Mouse (Mus musculus): ENCODE measurements at regions not wholly inside any gene's neighbourhood (a gene's known extent, or its start where the extent isn't known, plus 50 kb on each side); places are given as distances from the start of the nearest gene placed in this dataset.
A peak's percentile ranks its signal among the peaks of the same experiment; 100 is the strongest.

DNA sequence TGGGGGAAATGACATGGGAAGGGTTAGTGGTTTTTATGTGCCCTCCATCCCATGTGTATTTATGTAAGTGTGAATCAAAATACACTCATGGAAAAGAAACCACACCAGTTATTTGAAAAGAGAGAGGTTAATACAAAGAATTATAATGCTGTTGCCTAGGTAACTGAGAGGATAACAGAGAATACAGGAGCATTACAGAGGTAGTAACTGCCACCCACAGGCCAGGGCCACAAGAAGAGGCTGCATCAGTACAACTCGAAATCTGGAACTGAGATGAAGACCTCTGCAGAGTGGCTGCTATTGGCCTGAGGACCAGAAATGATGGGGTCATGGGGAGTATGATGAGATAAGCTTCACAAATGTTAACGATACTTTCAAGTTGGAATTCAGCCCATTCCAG, 243.4 kb upstream of the Ldb2 start:
- Histone ChIP-seq H3K4me3 (replicated peaks; ENCODE audit: low read length) (no peak overlapping the region), H3K36me3 (ENCODE audit: control insufficient read depth, insufficient read depth) (no peaks in the 10 kb centered on the region), H3K4me1 (replicated peaks; ENCODE audit: control insufficient read depth, insufficient read depth, low read length) (no peaks in the 10 kb centered on the region), H3K27ac (ENCODE audit: low read length) (no peak overlapping the region), H3K9me3 (ENCODE audit: control insufficient read depth, low read length) (no peaks in the 10 kb centered on the region), H3K27me3 (replicated peaks; ENCODE audit: control insufficient read depth, insufficient read depth, low read length) (no peaks in the 10 kb centered on the region), H3K4me2 (ENCODE audit: low read length) (no peak overlapping the region), H3K9ac (replicated peaks; ENCODE audit: low read depth, low read length) (no peak overlapping the region)
- ATAC-seq: no peak
- WGBS: 65% methylated on average over 2 of the region's 2 CpGs

DNA sequence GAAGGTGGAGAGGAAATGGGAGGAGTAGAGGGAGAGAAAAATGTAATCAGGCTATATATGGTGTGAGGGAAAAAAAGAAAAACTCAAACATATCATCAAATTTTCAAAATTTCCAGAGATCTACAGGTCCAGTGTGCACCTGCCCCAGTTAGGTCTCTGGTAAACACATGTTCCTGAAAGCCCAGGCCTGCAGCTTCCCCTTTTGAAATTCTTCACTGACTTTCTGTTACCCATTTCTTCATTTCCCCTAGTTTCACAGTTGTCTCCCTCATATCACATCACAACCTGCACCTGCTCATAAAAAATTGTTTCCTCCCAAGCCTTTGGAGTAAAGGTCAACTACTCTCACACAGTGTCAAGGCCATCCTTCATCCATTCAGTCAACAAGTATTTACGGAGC, 236.9 kb upstream of the Ldb2 start:
- Histone ChIP-seq H3K4me2 (ENCODE audit: low read length) (no peak overlapping the region), H3K9ac (replicated peaks; ENCODE audit: low read depth, low read length) (no peak overlapping the region), H3K36me3 (ENCODE audit: control insufficient read depth, insufficient read depth) (no peaks in the 10 kb centered on the region), H3K27ac (ENCODE audit: low read length) (no peak overlapping the region), H3K9me3 (ENCODE audit: control insufficient read depth, low read length) (no peaks in the 10 kb centered on the region), H3K4me1 (replicated peaks; ENCODE audit: control insufficient read depth, insufficient read depth, low read length) (no peaks in the 10 kb centered on the region), H3K27me3 (replicated peaks; ENCODE audit: control insufficient read depth, insufficient read depth, low read length) (no peaks in the 10 kb centered on the region), H3K4me3 (replicated peaks; ENCODE audit: low read length) (no peak overlapping the region)
- no peak for ATAC-seq
- WGBS: 95% methylated on average over 1 of the region's 1 CpGs

DNA sequence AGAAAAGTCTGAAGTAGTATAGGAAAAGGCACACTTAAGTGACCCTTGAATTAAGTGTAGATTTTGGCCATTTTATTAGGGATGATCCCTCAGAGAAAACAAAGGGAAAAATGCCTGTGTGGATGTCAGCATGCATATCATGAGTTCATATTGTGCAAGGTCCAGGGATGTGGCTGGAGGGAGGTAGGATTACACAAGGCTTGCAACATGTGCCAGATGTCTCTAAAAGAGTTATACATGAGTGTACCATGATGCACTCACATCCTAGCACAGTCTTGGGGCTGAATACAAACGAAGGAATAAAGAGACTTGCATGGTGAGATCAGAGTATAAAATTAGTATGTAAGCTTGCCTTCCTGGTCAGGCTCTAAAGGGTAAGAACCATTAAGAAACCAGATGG, 233.7 kb upstream of the Ldb2 start:
- Histone ChIP-seq H3K4me1 (replicated peaks; ENCODE audit: control insufficient read depth, insufficient read depth, low read length) (no peaks in the 10 kb centered on the region), H3K9me3 (ENCODE audit: control insufficient read depth, low read length) (no peaks in the 10 kb centered on the region), H3K27ac (ENCODE audit: low read length) (no peak overlapping the region), H3K9ac (replicated peaks; ENCODE audit: low read depth, low read length) (no peak overlapping the region), H3K27me3 (replicated peaks; ENCODE audit: control insufficient read depth, insufficient read depth, low read length) (no peaks in the 10 kb centered on the region), H3K4me2 (ENCODE audit: low read length) (no peak overlapping the region), H3K36me3 (ENCODE audit: control insufficient read depth, insufficient read depth) (no peaks in the 10 kb centered on the region), H3K4me3 (replicated peaks; ENCODE audit: low read length) (no peak overlapping the region)
- WGBS: 90% methylated on average over 1 of the region's 1 CpGs
- ATAC-seq: no peak

DNA sequence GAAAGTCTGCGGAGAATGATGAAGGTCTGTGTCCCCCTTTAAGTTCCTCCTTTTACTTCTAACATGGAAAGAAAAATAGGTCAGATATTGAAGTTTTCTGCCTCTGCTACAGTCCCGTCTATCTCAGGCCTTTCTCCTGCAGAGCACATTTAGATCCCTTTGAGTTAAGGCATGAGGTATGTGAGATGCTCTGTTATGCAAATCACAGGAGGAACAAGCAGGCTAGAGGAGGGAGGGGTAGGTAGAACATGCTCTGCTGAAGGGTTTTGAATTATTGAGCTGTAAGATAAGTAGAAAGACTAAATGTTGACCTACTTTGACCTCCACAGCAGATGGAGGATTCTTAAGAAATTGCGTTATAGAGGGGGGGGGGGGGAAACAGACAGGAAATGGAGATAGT, 228.4 kb upstream of the Ldb2 start:
- no peak overlapping the region for H3K27ac ChIP-seq (ENCODE audit: low read length)
- no peaks in the 10 kb centered on the region for H3K36me3 ChIP-seq (ENCODE audit: control insufficient read depth, insufficient read depth)
- no peaks in the 10 kb centered on the region for H3K9me3 ChIP-seq (ENCODE audit: control insufficient read depth, low read length)
- no peak overlapping the region for H3K9ac ChIP-seq (replicated peaks; ENCODE audit: low read depth, low read length)
- no peaks in the 10 kb centered on the region for H3K27me3 ChIP-seq (replicated peaks; ENCODE audit: control insufficient read depth, insufficient read depth, low read length)
- no peak for ATAC-seq
- no peaks in the 10 kb centered on the region for H3K4me1 ChIP-seq (replicated peaks; ENCODE audit: control insufficient read depth, insufficient read depth, low read length)
- WGBS: 38% methylated on average over 3 of the region's 3 CpGs
- no peak overlapping the region for H3K4me2 ChIP-seq (ENCODE audit: low read length)
- H3K4me3 ChIP-seq (replicated peaks; ENCODE audit: low read length): no peak overlapping the region

DNA sequence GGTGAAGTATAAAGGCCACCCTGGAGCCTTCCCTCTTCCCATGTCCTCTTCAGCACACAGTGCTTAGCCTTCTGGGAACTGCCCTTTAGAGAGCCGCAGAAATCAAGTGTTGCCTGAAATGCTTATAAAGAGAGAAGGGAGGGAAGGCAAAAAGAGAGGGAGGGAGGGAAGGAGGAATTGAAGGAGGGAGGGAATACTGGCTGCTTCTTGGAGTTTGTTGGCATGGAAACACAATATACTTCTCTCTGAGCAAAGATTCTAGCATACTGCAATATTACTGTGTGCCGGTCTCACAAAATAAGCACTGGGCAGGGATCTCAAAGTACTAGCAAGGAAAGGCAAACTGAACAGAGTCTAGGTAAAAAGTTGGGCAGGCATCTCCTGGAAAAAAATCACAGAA, 225.9 kb upstream of the Ldb2 start:
- ATAC-seq: peak; percentile 72
- H3K4me2 ChIP-seq (ENCODE audit: low read length): no peak overlapping the region
- no peaks in the 10 kb centered on the region for H3K27me3 ChIP-seq (replicated peaks; ENCODE audit: control insufficient read depth, insufficient read depth, low read length)
- H3K4me1 ChIP-seq (replicated peaks; ENCODE audit: control insufficient read depth, insufficient read depth, low read length): no peaks in the 10 kb centered on the region
- no peak overlapping the region for H3K9ac ChIP-seq (replicated peaks; ENCODE audit: low read depth, low read length)
- no peak overlapping the region for H3K4me3 ChIP-seq (replicated peaks; ENCODE audit: low read length)
- no peak overlapping the region for H3K27ac ChIP-seq (ENCODE audit: low read length)
- no peaks in the 10 kb centered on the region for H3K9me3 ChIP-seq (ENCODE audit: control insufficient read depth, low read length)
- no peaks in the 10 kb centered on the region for H3K36me3 ChIP-seq (ENCODE audit: control insufficient read depth, insufficient read depth)
- 65% methylated on average over 2 of the region's 2 CpGs for WGBS

DNA sequence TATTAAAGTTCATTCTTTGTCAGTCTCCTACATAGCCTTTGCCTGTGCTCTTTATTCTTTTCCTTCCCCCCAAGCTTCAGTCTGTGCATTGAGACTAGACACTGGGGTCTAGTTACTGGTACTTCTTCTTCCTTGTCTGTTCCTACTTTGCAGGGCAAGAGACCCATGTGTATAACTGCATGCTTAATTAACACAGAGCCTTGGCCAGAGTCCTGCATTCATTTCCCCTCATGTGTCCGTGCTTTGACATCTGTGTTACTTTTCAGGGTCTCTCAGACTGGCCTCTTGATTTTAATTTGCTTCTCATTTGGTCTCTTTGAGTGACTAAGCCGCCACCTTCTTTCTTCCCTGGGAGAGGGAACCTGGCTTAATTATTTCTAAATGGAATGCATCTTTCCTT, 208.4 kb upstream of the Ldb2 start:
- no peak overlapping the region for H3K4me3 ChIP-seq (replicated peaks; ENCODE audit: low read length)
- H3K4me2 ChIP-seq (ENCODE audit: low read length): no peak overlapping the region
- no peak overlapping the region for H3K9ac ChIP-seq (replicated peaks; ENCODE audit: low read depth, low read length)
- H3K36me3 ChIP-seq (ENCODE audit: control insufficient read depth, insufficient read depth): no peaks in the 10 kb centered on the region
- ATAC-seq: peak; percentile 96
- WGBS: 9% methylated on average over 2 of the region's 2 CpGs
- H3K4me1 ChIP-seq (replicated peaks; ENCODE audit: control insufficient read depth, insufficient read depth, low read length): peaks cover 6% of the 10 kb centered on the region
- H3K27ac ChIP-seq (ENCODE audit: low read length): no peak overlapping the region
- H3K9me3 ChIP-seq (ENCODE audit: control insufficient read depth, low read length): no peaks in the 10 kb centered on the region
- no peaks in the 10 kb centered on the region for H3K27me3 ChIP-seq (replicated peaks; ENCODE audit: control insufficient read depth, insufficient read depth, low read length)

DNA sequence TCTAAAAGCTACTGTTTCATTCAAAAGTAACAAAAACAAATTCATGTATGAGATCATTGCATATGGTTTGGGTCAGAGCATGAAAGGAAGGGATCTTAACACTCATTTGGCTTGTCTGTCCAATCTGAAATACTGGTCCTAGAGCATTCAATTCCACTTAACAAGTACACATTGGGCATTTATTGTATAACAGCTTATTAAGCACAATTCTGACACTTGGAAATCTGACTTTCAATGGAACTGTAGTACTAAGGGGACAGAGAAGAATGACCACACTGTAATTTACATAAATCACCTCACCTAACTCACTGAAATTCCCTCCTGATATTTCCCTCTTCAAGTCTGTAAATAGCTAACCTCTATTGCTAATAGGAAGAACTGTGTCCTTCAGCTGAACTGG, 201.5 kb upstream of the Ldb2 start:
- 0 out of 2 replicates have a peak, but pooled peaks have one; percentile 23 for ATAC-seq
- Histone ChIP-seq H3K36me3 (ENCODE audit: control insufficient read depth, insufficient read depth) (no peaks in the 10 kb centered on the region), H3K9ac (replicated peaks; ENCODE audit: low read depth, low read length) (no peak overlapping the region), H3K4me3 (replicated peaks; ENCODE audit: low read length) (no peak overlapping the region), H3K27ac (ENCODE audit: low read length) (no peak overlapping the region), H3K4me2 (ENCODE audit: low read length) (no peak overlapping the region), H3K27me3 (replicated peaks; ENCODE audit: control insufficient read depth, insufficient read depth, low read length) (no peaks in the 10 kb centered on the region), H3K4me1 (replicated peaks; ENCODE audit: control insufficient read depth, insufficient read depth, low read length) (peaks cover 3% of the 10 kb centered on the region; the same call in 1 of the 2 replicates), H3K9me3 (ENCODE audit: control insufficient read depth, low read length) (no peaks in the 10 kb centered on the region)

DNA sequence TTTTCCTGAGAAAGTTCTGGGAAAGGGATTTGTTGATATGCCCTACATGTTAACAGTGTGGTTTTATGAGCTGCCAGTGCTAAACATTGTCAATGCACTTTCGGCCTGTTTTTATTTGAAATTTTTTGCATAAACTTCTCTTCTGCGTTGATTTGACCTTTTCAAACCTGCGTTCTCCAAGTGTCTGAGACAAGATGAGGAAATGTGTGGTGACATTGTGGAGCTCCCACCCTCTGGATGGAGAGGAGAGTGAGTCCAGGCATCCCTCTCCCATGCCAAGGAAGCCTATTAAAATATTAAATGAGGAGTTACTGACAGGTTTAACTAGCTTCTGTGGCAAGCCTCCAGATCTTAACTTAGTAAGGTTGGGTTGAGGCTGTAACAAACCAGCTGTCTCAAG, 199.6 kb upstream of the Ldb2 start:
- Histone ChIP-seq H3K9ac (replicated peaks; ENCODE audit: low read depth, low read length) (no peak overlapping the region), H3K27ac (ENCODE audit: low read length) (no peak overlapping the region), H3K4me3 (replicated peaks; ENCODE audit: low read length) (no peak overlapping the region), H3K36me3 (ENCODE audit: control insufficient read depth, insufficient read depth) (no peaks in the 10 kb centered on the region), H3K27me3 (replicated peaks; ENCODE audit: control insufficient read depth, insufficient read depth, low read length) (no peaks in the 10 kb centered on the region), H3K4me1 (replicated peaks; ENCODE audit: control insufficient read depth, insufficient read depth, low read length) (peaks cover 3% of the 10 kb centered on the region; the same call in 1 of the 2 replicates), H3K4me2 (ENCODE audit: low read length) (no peak overlapping the region), H3K9me3 (ENCODE audit: control insufficient read depth, low read length) (no peaks in the 10 kb centered on the region)
- ATAC-seq: no peak
- WGBS: 88% methylated on average over 3 of the region's 3 CpGs

DNA sequence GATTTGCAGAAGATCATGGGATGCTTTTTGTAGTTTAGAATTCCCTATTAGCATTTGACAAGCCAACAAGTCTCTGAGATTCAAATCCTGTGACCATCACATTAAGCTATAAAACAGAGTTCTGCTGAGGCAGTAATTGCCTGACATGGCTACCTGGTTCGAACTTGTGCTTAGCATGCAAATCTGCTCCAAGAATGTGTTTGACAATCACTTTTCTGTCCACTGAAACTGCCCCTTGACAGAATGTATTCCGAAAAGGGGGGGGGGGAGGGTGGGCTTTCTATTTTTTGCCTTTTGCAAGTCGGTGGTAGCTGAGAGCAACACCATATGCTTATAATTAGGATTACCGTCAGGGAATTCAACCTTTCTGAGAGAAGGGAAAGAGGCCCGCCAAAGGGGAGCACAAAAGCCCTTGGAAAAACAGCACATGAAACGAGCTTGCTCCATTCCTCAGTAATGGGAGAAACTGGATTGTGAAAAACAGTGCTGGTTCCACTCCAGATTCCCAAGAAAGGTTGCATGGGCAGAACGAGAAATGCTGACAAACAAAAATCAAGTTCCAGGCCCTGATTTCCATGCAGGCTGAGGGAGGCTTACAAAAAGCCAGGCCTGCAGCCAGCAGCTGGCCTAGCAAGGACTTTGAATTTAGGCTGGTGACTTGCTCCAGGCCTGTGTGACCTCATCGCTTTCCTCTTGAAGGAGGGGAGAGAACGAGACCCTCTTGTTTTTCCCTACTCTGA, 176.1 kb upstream of the Ldb2 start:
- Histone ChIP-seq H3K9ac (replicated peaks; ENCODE audit: low read depth, low read length) (no peak overlapping the region), H3K36me3 (ENCODE audit: control insufficient read depth, insufficient read depth) (no peaks in the 10 kb centered on the region), H3K27ac (ENCODE audit: low read length) (peak overlapping the region; percentile 13; the same call in 1 of the 2 replicates), H3K4me1 (replicated peaks; ENCODE audit: control insufficient read depth, insufficient read depth, low read length) (peaks cover 7% of the 10 kb centered on the region), H3K4me3 (replicated peaks; ENCODE audit: low read length) (no peak overlapping the region), H3K27me3 (replicated peaks; ENCODE audit: control insufficient read depth, insufficient read depth, low read length) (no peaks in the 10 kb centered on the region), H3K4me2 (ENCODE audit: low read length) (no peak overlapping the region), H3K9me3 (ENCODE audit: control insufficient read depth, low read length) (no peaks in the 10 kb centered on the region)
- peak; percentile 93 for ATAC-seq
- WGBS: 4% methylated on average over 9 of the region's 9 CpGs

All from forebrain, embryonic 16.5 days (tissue).